Mouse (Mus musculus) liver, adult 2 months (tissue): Measurements from ENCODE around the gene Osbp2. TPM values are rescaled to one million over a fixed set of nuclear protein-coding genes. Genes with fewer than 3 reads are reported as not detected.

ENCODE experiments used
- DNase-seq: peaks from one replicate; pipeline ENCODE4 v3.0.0-alpha.2; 2011; ENCODE audit warnings: low read depth, low spot score; ENCODE audit errors: extremely low read depth
- H3K27ac ChIP-seq: fragments of 200-500 bp; replicated peaks from 2 replicates; pipeline ENCODE4 v1.5.1; 2012; ENCODE audit warnings: low read depth, mild to moderate bottlenecking, control low read depth, inconsistent platforms, low read length; ENCODE audit not compliant: insufficient read depth
- H3K27me3 ChIP-seq: fragments of 200-500 bp; 2 replicates; pipeline ENCODE4 v1.6.1; 2012; ENCODE audit warnings: mild to moderate bottlenecking, moderate library complexity, low read length, inconsistent platforms; ENCODE audit not compliant: control insufficient read depth, insufficient read depth
- H3K36me3 ChIP-seq: fragments of 200-500 bp; 2 replicates; pipeline ENCODE4 v1.6.1; 2012; ENCODE audit warnings: low read length, inconsistent platforms; ENCODE audit not compliant: control insufficient read depth, insufficient read depth
- H3K4me1 ChIP-seq: fragments of 200-500 bp; 2 replicates; pipeline ENCODE4 v1.6.1; 2011; ENCODE audit warnings: low read length; ENCODE audit not compliant: control insufficient read depth, insufficient read depth
- H3K4me3 ChIP-seq: fragments of 200-500 bp; 2 replicates; pipeline ENCODE4 v1.5.1; 2011; ENCODE audit warnings: low read depth, mild to moderate bottlenecking, control low read depth, low read length, moderate library complexity; ENCODE audit not compliant: insufficient read depth
- H3K79me2 ChIP-seq: fragments of 200-500 bp; 2 replicates; pipeline ENCODE4 v1.6.1; 2012; ENCODE audit warnings: inconsistent platforms, mild to moderate bottlenecking, low read length, moderate library complexity; ENCODE audit not compliant: control insufficient read depth, insufficient read depth
- H3K9ac ChIP-seq: fragments of 200-500 bp; 2 replicates; pipeline ENCODE4 v1.6.1; 2012; ENCODE audit warnings: low read depth, mild to moderate bottlenecking, control low read depth, inconsistent platforms, low read length
- CTCF ChIP-seq: fragments of 200-500 bp; IDR thresholded peaks from 2 replicates; pipeline ENCODE4 v1.5.1; 2011; ENCODE audit warnings: low read depth, low read length, control low read depth
- POLR2A ChIP-seq: fragments of 200-500 bp; IDR thresholded peaks from 2 replicates; pipeline ENCODE4 v1.6.1; 2011; ENCODE audit warnings: low read length, control low read depth; ENCODE audit not compliant: insufficient read depth; ENCODE audit errors: extremely low read depth
- WGBS: fragments of 180-500 bp; shearing (Covaris S2); methylation state at CpG from one replicate; pipeline ENCODE4 v1.1.7; 2018; 5-methylcytosine and 5-hydroxymethylcytosine counted together
- polyA plus RNA-seq: library from polyadenylated mRNA; depleted of rRNA; stranded (reverse); fragments of >200 nt; gene quantifications from 2 replicates; pipeline ENCODE4 v1.2.3, GENCODE M21; 2012
- total RNA-seq: library from RNA; depleted of rRNA; stranded (reverse); fragments of >200 nt; gene quantifications from 2 replicates; pipeline ENCODE4 v1.2.3, GENCODE M21; 2014

Gene Osbp2
- total and polyA plus RNA-seq, 2 experiments: 0.70 to 1.1 TPM

GRCm38 (mm10) chr11:3742449-3742848, 121.3 kb downstream of the Osbp2 start:
- Histone ChIP-seq H3K9ac (no peak overlapping the region), H3K4me1 (no peaks in the 10 kb centered on the region), H3K79me2 (no peaks in the 10 kb centered on the region), H3K4me3 (no peak overlapping the region), H3K27me3 (peaks cover 5% of the 10 kb centered on the region; the same call in 1 of the 2 replicates), H3K27ac (no peak overlapping the region), H3K36me3 (no peaks in the 10 kb centered on the region)
- no peak for DNase-seq
- no peak for TF ChIP-seq CTCF
- no peak for TF ChIP-seq POLR2A
- 84% methylated on average over 8 of the region's 8 CpGs for WGBS

DNA sequence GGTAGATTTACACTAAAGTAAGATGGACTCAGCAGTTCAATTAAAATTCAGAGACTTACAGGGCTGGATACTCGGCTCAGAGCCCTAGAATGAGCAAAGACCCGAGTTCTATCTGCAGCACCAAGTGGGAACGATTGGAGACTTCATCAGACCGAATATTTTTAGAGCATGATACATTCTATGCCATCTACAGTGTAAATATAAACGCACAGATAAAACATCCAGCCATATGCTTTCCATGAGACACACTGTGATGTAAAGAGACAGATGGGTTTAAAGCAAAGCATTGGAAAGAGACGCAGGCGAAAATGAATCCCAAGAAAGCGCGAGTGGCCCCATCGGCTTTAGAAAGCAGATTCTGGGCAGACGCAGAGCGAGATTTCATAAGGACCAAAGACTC, 122.5 kb downstream of the Osbp2 start:
- TF ChIP-seq CTCF (no peak), POLR2A (no peak)
- Histone ChIP-seq H3K36me3 (no peaks in the 10 kb centered on the region), H3K79me2 (no peaks in the 10 kb centered on the region), H3K27me3 (peaks cover 3% of the 10 kb centered on the region; the same call in 1 of the 2 replicates), H3K4me1 (no peaks in the 10 kb centered on the region), H3K4me3 (no peak overlapping the region), H3K27ac (no peak overlapping the region), H3K9ac (no peak overlapping the region)
- 87% methylated on average over 12 of the region's 12 CpGs for WGBS
- DNase-seq: no peak

DNA sequence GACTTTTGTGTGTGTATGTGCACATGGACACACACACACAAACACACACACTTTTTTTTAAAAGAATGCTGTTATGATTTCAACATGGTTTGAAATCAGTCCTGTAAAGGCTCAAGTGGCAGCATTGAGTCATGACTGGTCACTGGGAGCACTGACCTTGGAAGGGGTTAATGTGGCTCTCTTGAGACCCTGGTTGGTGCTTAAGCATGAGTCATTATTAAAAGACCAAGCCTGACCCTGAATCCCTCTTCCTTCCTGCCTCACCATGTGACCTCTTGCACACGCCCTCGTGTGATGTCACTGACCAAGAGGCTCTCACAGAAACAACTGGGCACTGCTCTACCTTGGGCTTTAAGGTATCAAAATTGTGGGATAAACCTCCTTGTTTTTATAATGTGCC, 124.9 kb downstream of the Osbp2 start:
- DNase-seq: no peak
- TF ChIP-seq CTCF: no peak
- TF ChIP-seq POLR2A: no peak
- H3K27me3 ChIP-seq: no peaks in the 10 kb centered on the region; the same call in 1 of the 2 replicates
- no peaks in the 10 kb centered on the region for H3K4me1 ChIP-seq
- no peaks in the 10 kb centered on the region for H3K79me2 ChIP-seq
- no peak overlapping the region for H3K27ac ChIP-seq
- WGBS: 90% methylated on average over 2 of the region's 2 CpGs
- H3K9ac ChIP-seq: no peak overlapping the region
- H3K4me3 ChIP-seq: no peak overlapping the region
- no peaks in the 10 kb centered on the region for H3K36me3 ChIP-seq

- WGBS: 76% methylated on average over 11 of the region's 11 CpGs
These were observed 128.0 kb downstream of the Osbp2 start for GRCm38 (mm10) chr11:3735715-3736114.

DNA sequence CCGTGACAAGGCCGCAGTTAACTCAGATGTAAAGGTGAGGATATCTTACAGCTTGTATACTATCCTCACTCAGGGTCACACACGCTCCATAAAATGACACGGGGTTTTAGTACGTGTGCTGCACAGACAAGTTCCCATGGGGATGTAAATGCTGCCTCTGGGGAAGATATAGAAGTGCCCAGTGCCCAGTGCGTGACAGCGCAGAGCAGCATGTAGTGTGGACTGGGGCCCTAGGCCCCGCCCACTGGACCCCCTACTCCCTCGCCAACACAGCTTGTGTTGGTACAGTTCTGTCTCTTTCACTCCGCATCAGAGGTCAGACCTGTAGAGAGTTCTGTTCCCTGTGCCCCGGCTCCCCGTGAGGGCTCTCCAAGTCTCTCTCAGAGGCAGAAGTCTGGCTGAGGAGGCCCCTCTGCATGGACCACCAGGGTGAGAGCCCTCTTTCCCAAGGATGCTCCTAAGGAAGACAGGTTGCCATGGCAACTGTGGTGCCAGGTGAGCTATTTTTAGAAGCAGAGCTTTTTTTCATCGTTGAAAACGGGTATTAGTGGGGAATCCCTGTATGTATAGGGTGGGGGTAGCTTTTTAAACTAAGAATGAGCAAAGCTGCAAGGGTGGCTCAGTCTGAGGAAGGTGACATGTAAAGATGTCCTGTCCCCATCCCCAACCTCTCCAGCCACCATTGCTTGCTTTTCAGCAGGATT, 129.6 kb downstream of the Osbp2 start:
- no peak overlapping the region for H3K4me3 ChIP-seq
- no peaks in the 10 kb centered on the region for H3K4me1 ChIP-seq
- H3K27me3 ChIP-seq: no peaks in the 10 kb centered on the region
- no peak overlapping the region for H3K9ac ChIP-seq
- WGBS: 80% methylated on average over 14 of the region's 14 CpGs
- DNase-seq: no peak
- no peak overlapping the region for H3K27ac ChIP-seq
- no peak for TF ChIP-seq POLR2A
- no peaks in the 10 kb centered on the region for H3K79me2 ChIP-seq
- H3K36me3 ChIP-seq: no peaks in the 10 kb centered on the region

More at GRCm38 (mm10) chr11:3735715-3736114, 128.0 kb downstream of the Osbp2 start:
- H3K4me1 ChIP-seq: no peaks in the 10 kb centered on the region
- H3K27me3 ChIP-seq: no peaks in the 10 kb centered on the region
- no peak overlapping the region for H3K9ac ChIP-seq
- no peak for TF ChIP-seq POLR2A
- TF ChIP-seq CTCF: no peak
- no peaks in the 10 kb centered on the region for H3K36me3 ChIP-seq
- H3K27ac ChIP-seq: no peak overlapping the region
- DNase-seq: no peak
- H3K4me3 ChIP-seq: no peak overlapping the region
- H3K79me2 ChIP-seq: no peaks in the 10 kb centered on the region

DNA sequence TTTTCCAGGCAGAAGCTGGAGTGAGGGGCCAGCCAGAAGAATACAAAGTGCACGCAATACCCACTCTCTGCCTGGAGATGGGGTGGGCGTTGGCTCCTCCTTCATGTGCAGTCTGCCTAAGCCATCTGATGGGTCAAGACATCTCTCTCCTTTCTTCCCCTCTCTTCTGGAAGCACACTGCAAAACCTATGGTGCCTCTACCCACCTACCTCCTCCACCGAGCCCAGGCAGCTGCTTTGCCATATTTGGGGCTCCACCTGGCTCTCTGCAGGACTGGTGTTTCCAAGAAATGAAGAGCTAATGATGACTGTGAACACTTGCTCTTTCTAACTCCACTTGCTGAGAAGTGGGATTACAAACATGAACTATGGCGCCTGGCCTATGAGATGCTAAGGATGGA, 132.2 kb downstream of the Osbp2 start:
- H3K27me3 ChIP-seq: no peaks in the 10 kb centered on the region
- no peak overlapping the region for H3K9ac ChIP-seq
- no peaks in the 10 kb centered on the region for H3K79me2 ChIP-seq
- DNase-seq: no peak
- H3K4me3 ChIP-seq: no peak overlapping the region
- H3K4me1 ChIP-seq: no peaks in the 10 kb centered on the region
- WGBS: 86% methylated on average over 4 of the region's 4 CpGs
- TF ChIP-seq CTCF: no peak
- no peak for TF ChIP-seq POLR2A
- no peak overlapping the region for H3K27ac ChIP-seq
- H3K36me3 ChIP-seq: no peaks in the 10 kb centered on the region
